Mouse (Mus musculus) stomach, embryonic 16.5 days (tissue): Measurements from ENCODE around the gene Adamtsl1. TPM values are rescaled to one million over a fixed set of nuclear protein-coding genes. Genes with fewer than 3 reads are reported as not detected.

Experiments
- ATAC-seq: fragments of 200-750 bp; cut with Nextera tagmentation; 2 replicates; pipeline ENCODE4 v1.8.0; 2017; ENCODE audit warnings: moderate number of reproducible peaks, moderate TSS enrichment; ENCODE audit not compliant: insufficient read depth, low FRiP score
- H3K27ac ChIP-seq: fragments of 300-500 bp; sonication (generic); 2 replicates; pipeline ENCODE4 v1.5.1; 2014; ENCODE audit warnings: low read length
- H3K27me3 ChIP-seq: fragments of 300-500 bp; sonication (generic); 2 replicates; pipeline ENCODE4 v1.6.1; 2014; ENCODE audit warnings: low read length, control low read depth, mixed read lengths; ENCODE audit not compliant: control insufficient read depth, insufficient read depth
- H3K36me3 ChIP-seq: fragments of 300-500 bp; sonication (generic); 2 replicates; pipeline ENCODE4 v1.6.1; 2014; ENCODE audit warnings: low read length; ENCODE audit not compliant: control insufficient read depth, insufficient read depth
- H3K4me1 ChIP-seq: fragments of 300-500 bp; sonication (generic); 2 replicates; pipeline ENCODE4 v1.6.1; 2014; ENCODE audit warnings: low read length, control low read depth, mixed read lengths; ENCODE audit not compliant: control insufficient read depth, insufficient read depth
- H3K4me2 ChIP-seq: fragments of 300-500 bp; sonication (generic); 2 replicates; pipeline ENCODE4 v1.6.1; 2014; ENCODE audit warnings: low read depth, low read length, mixed read lengths
- H3K4me3 ChIP-seq: fragments of 300-500 bp; sonication (generic); replicated peaks from 2 replicates; pipeline ENCODE4 v1.5.1; 2014; ENCODE audit warnings: mild to moderate bottlenecking, low read length
- H3K9ac ChIP-seq: fragments of 300-500 bp; sonication (generic); 2 replicates; pipeline ENCODE4 v1.6.1; 2014; ENCODE audit warnings: low read length
- H3K9me3 ChIP-seq: fragments of 300-500 bp; sonication (generic); replicated peaks from 2 replicates; pipeline ENCODE4 v1.6.1; 2016; ENCODE audit warnings: low read length, control low read depth; ENCODE audit not compliant: control insufficient read depth
- WGBS: fragments of 180-500 bp; shearing (Covaris S2); extraction: QIAGEN DNeasy Blood & Tissue Kit; methylation state at CpG from one replicate; pipeline ENCODE4 v1.1.7; 2014; 5-methylcytosine and 5-hydroxymethylcytosine counted together
- polyA plus RNA-seq: library from polyadenylated mRNA; unstranded; fragments of >200 nt; fragmentation: Nextera tagmentation; extraction: Ambion mirVana; gene quantifications from 2 replicates; pipeline ENCODE4 v1.2.1, GENCODE M21; 2015

Adamtsl1 gene
- polyA plus RNA-seq, 1 experiment from 2014 or later = 22.0 TPM

DNA sequence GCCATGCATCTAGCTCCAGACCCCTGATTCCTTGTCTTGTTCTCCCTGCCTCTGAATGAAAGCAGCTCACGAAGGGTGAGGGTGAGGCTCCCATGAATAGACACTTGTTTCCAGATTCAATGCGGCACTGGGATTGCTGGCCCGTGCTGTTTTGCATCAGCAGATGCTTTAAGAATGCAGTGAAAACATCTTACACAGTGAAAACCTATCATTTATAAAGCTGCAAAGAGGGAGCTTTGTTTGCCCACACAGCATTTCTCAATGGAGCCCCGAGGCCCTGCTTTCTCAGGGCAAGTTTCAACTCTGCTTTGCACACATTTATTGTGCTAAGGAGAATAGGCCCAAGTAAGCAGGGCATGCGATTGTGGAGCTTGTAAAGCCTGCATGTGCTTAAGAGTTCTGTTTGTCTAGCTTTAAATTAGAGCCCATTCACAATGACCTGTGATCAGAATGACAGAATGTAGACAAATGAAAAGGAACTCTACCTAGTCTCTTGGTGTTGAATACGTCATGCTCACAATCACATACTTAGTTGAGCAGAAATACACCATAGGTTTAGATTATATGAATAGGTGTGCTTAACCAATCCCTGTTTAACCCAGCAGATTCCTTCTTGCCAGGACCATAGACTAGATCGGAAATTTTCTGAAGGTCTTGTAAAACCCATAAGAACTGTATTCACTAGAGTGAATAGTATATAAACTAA, 193.5 kb downstream of the Adamtsl1 start:
- whole genome bisulfite sequencing = 68% methylated on average over 7 of the region's 7 CpGs
- Histone ChIP-seq H3K4me2 (no peak overlapping the region), H3K9ac (no peak overlapping the region), H3K36me3 (no peaks in the 10 kb centered on the region), H3K27me3 (no peaks in the 10 kb centered on the region), H3K9me3 (no peaks in the 10 kb centered on the region), H3K27ac (no peak overlapping the region), H3K4me1 (no peaks in the 10 kb centered on the region), H3K4me3 (no peak overlapping the region)
- ATAC-seq = no peak

DNA sequence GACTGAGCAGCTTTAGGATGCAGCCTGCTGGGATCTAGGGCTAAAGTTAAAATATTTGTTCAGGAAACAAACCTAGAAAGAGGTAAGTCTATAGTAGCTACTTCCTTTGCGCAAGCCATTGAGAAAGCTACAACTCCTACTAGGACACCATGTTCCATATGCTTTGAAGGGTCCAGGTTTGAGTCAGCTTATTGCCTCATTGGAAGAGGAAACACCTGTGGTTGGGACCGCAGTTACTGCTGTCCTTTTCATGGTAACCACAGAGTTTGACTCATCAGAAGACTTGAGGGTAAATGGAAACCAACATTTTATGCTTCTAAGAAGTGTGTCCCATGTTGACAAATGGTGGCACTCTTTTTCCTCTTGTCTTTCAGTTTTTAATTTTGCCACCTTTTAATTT, 195.7 kb downstream of the Adamtsl1 start:
- Histone ChIP-seq H3K9me3 (no peaks in the 10 kb centered on the region), H3K9ac (no peak overlapping the region), H3K36me3 (no peaks in the 10 kb centered on the region), H3K4me3 (no peak overlapping the region), H3K4me2 (no peak overlapping the region), H3K27ac (no peak overlapping the region), H3K27me3 (no peaks in the 10 kb centered on the region), H3K4me1 (no peaks in the 10 kb centered on the region)
- WGBS = 88% methylated on average over 2 of the region's 2 CpGs
- no peak for ATAC-seq

DNA sequence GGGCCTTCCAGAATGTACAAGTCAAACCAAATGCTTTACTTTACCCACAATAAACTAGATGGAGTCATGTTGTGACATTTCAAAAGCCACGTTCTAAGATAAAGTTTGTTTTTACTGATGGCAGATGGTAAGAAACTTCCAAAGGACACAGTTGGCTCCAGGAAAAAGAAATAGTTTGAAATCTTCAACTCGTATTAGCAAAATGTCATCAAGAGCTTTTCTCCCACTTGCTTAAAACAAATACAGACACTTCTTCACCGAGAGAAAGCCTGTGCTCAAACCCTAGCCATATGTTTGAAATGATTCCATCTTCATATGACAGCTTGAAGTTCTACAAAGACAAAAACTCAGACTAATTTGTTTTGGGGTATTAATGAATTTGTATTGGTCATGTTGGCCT, 211.0 kb downstream of the Adamtsl1 start:
- Histone ChIP-seq H3K9ac (no peak overlapping the region), H3K4me3 (no peak overlapping the region), H3K9me3 (no peaks in the 10 kb centered on the region), H3K27ac (no peak overlapping the region), H3K36me3 (no peaks in the 10 kb centered on the region), H3K4me1 (no peaks in the 10 kb centered on the region), H3K27me3 (no peaks in the 10 kb centered on the region), H3K4me2 (no peak overlapping the region)
- no peak for ATAC-seq
- WGBS = 45% methylated on average over 3 of the region's 3 CpGs

DNA sequence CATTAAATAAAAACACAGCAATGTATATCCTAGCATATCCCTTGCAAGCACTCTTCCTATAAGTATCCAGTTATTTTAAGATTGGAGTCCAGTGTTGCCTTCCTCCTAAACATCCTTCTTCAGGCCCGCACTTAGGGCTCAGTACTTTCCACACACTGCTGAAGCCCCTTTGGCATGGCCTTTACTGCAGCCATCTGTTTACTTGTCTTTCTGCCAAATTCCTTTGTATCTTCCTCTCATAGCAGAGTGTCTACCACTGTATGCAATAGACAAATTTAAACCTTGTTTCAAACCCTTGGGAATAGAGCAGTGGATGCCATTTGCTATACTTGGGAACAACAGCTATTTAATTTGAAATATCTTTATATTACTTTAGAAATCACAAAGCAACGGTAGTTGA, 213.8 kb downstream of the Adamtsl1 start:
- H3K9ac ChIP-seq = no peak overlapping the region
- no peaks in the 10 kb centered on the region for H3K27me3 ChIP-seq
- no peaks in the 10 kb centered on the region for H3K36me3 ChIP-seq
- no peak overlapping the region for H3K4me2 ChIP-seq
- H3K4me3 ChIP-seq = no peak overlapping the region
- no peak for ATAC-seq
- 57% methylated on average over 2 of the region's 2 CpGs for WGBS
- no peak overlapping the region for H3K27ac ChIP-seq
- H3K4me1 ChIP-seq = no peaks in the 10 kb centered on the region
- no peaks in the 10 kb centered on the region for H3K9me3 ChIP-seq

- Histone ChIP-seq H3K27ac (no peak overlapping the region), H3K4me3 (no peak overlapping the region), H3K4me2 (no peak overlapping the region), H3K36me3 (no peaks in the 10 kb centered on the region), H3K4me1 (no peaks in the 10 kb centered on the region), H3K9ac (no peak overlapping the region), H3K9me3 (no peaks in the 10 kb centered on the region), H3K27me3 (no peaks in the 10 kb centered on the region)
- 70% methylated on average over 1 of the region's 1 CpGs for WGBS
- no peak for ATAC-seq
Observed at GRCm38 (mm10) chr4:85728416-85728815, 214.4 kb downstream of the Adamtsl1 start.

DNA sequence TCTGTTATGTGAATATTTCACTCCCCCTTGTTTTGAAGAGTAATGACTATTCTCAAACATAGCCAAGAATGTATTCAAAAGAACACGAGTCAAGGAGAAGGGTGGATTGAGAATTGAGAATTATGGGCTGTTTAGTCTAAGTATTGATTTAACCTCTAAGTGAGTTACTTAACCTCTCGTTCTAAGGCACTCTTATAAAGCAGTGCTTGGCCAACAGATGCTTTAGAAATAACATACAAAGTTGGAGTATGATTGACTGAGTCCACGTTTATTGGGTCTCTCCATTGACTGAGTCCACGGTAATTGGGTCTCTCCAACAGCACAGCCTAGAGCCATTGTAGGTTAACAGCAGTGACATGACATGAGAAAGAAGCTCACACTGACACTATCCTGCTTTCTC, 226.5 kb downstream of the Adamtsl1 start:
- ATAC-seq = no peak
- Histone ChIP-seq H3K36me3 (no peaks in the 10 kb centered on the region), H3K9ac (no peak overlapping the region), H3K4me3 (no peak overlapping the region), H3K4me1 (no peaks in the 10 kb centered on the region), H3K27ac (no peak overlapping the region), H3K9me3 (no peaks in the 10 kb centered on the region), H3K27me3 (no peaks in the 10 kb centered on the region), H3K4me2 (no peak overlapping the region)
- WGBS = 43% methylated on average over 4 of the region's 4 CpGs

DNA sequence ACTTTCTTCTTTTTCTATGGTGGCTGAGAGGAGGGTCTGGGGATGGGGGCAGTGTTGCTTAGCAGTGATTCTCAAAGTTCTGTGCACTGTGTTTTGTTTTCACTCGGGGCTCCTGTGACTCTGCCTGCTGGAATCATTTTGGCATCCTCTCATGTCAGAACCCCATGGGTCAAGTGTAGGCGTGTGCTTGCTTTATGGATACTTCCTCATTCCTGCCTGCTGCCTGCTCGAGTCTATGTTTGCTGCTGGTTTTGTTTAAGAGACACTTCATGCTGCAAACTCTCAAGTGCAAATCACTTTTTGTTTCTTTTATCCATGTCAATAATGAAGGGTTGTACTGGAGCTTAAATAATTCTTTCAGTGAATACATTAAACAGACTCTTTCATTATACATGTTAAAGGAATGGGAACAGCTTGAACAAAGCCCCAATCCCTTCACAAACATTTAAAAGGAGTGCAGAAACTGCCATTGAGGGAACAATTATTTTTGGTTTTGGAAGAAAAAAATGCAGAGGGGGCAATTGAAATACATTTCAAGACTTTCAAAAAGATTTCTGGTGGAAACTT, 227.9 kb downstream of the Adamtsl1 start:
- H3K36me3 ChIP-seq = no peaks in the 10 kb centered on the region
- H3K4me1 ChIP-seq = no peaks in the 10 kb centered on the region
- H3K27me3 ChIP-seq = no peaks in the 10 kb centered on the region
- no peak overlapping the region for H3K4me2 ChIP-seq
- no peak overlapping the region for H3K9ac ChIP-seq
- no peak overlapping the region for H3K4me3 ChIP-seq
- WGBS = 7% methylated on average over 3 of the region's 3 CpGs
- H3K9me3 ChIP-seq = no peaks in the 10 kb centered on the region
- ATAC-seq = 0 out of 2 replicates have a peak, but pooled peaks have one; percentile 40
- H3K27ac ChIP-seq = no peak overlapping the region

- Histone ChIP-seq H3K9me3 (no peaks in the 10 kb centered on the region), H3K36me3 (no peaks in the 10 kb centered on the region), H3K4me1 (no peaks in the 10 kb centered on the region), H3K4me2 (no peak overlapping the region), H3K9ac (no peak overlapping the region), H3K4me3 (no peak overlapping the region), H3K27ac (no peak overlapping the region), H3K27me3 (no peaks in the 10 kb centered on the region)
- no peak for ATAC-seq
- 65% methylated on average over 1 of the region's 1 CpGs for WGBS
Observed at GRCm38 (mm10) chr4:85743427-85743826, 229.5 kb downstream of the Adamtsl1 start.

GRCm38 (mm10) chr4:85762684-85763083, 248.7 kb downstream of the Adamtsl1 start:
- no peaks in the 10 kb centered on the region for H3K36me3 ChIP-seq
- H3K4me3 ChIP-seq = no peak overlapping the region
- ATAC-seq = no peak
- H3K4me2 ChIP-seq = no peak overlapping the region
- no peak overlapping the region for H3K9ac ChIP-seq
- 0 out of 2 replicates have a peak, but pooled peaks cover under 1% of the 10 kb centered on the region for H3K4me1 ChIP-seq
- no peaks in the 10 kb centered on the region for H3K27me3 ChIP-seq
- WGBS = 83% methylated on average over 3 of the region's 3 CpGs
- H3K27ac ChIP-seq = no peak overlapping the region
- H3K9me3 ChIP-seq = no peaks in the 10 kb centered on the region
